Mouse (Mus musculus) hindbrain, embryonic 12.5 days (tissue): ENCODE data around the gene Fbxl7. TPM values are rescaled to one million over a fixed set of nuclear protein-coding genes. Genes with fewer than 3 reads are reported as not detected.

Source experiments
- ATAC-seq: fragments of 200-750 bp; cut with Nextera tagmentation; 2 replicates; pipeline ENCODE4 v1.8.0; 2017; ENCODE audit warnings: moderate TSS enrichment; ENCODE audit not compliant: low FRiP score
- H3K27ac ChIP-seq: fragments of 300-500 bp; sonication (generic); 2 replicates; pipeline ENCODE4 v1.5.1; 2016; ENCODE audit warnings: mild to moderate bottlenecking
- H3K27me3 ChIP-seq: fragments of 300-500 bp; sonication (generic); 2 replicates; pipeline ENCODE4 v1.6.1; 2016; ENCODE audit warnings: mild to moderate bottlenecking
- H3K36me3 ChIP-seq: fragments of 300-500 bp; sonication (generic); 2 replicates; pipeline ENCODE4 v1.6.1; 2016; ENCODE audit warnings: mild to moderate bottlenecking
- H3K4me1 ChIP-seq: fragments of 300-500 bp; sonication (generic); 2 replicates; pipeline ENCODE4 v1.6.1; 2016
- H3K4me2 ChIP-seq: fragments of 300-500 bp; sonication (generic); replicated peaks from 2 replicates; pipeline ENCODE4 v1.6.1; 2016; ENCODE audit warnings: mild to moderate bottlenecking
- H3K4me3 ChIP-seq: fragments of 300-500 bp; sonication (generic); 2 replicates; pipeline ENCODE4 v1.5.1; 2016; ENCODE audit warnings: mild to moderate bottlenecking
- H3K9ac ChIP-seq: fragments of 300-500 bp; sonication (generic); 2 replicates; pipeline ENCODE4 v1.6.1; 2016; ENCODE audit warnings: mild to moderate bottlenecking, moderate library complexity
- H3K9me3 ChIP-seq: fragments of 300-500 bp; sonication (generic); replicated peaks from 2 replicates; pipeline ENCODE4 v1.6.1; 2016; ENCODE audit warnings: mild to moderate bottlenecking
- WGBS: fragments of 180-500 bp; shearing (Covaris S2); methylation state at CpG from one replicate; pipeline ENCODE4 v1.1.7; 2016; 5-methylcytosine and 5-hydroxymethylcytosine counted together
- polyA plus RNA-seq: library from polyadenylated mRNA; unstranded; fragments of >200 nt; fragmentation: Nextera tagmentation; extraction: Ambion mirVana; gene quantifications from 2 replicates; pipeline ENCODE4 v1.2.1, GENCODE M21; 2016

Gene Fbxl7
- polyA plus RNA-seq, 1 experiment from 2014 or later: 26.4 TPM

GRCm38 (mm10) chr15:26673239-26673859, 222.0 kb downstream of the Fbxl7 start:
- no peak overlapping the region for H3K27ac ChIP-seq
- H3K9me3 ChIP-seq: no peaks in the 10 kb centered on the region
- H3K9ac ChIP-seq: no peak overlapping the region
- H3K4me2 ChIP-seq: no peak overlapping the region
- no peaks in the 10 kb centered on the region for H3K36me3 ChIP-seq
- no peaks in the 10 kb centered on the region for H3K4me1 ChIP-seq
- no peaks in the 10 kb centered on the region for H3K27me3 ChIP-seq
- ATAC-seq: no peak
- no peak overlapping the region for H3K4me3 ChIP-seq
- WGBS: 85% methylated on average over 5 of the region's 5 CpGs

- H3K4me3 ChIP-seq: no peak overlapping the region
- no peak overlapping the region for H3K4me2 ChIP-seq
- ATAC-seq: no peak
- no peaks in the 10 kb centered on the region for H3K9me3 ChIP-seq
- no peaks in the 10 kb centered on the region for H3K36me3 ChIP-seq
- H3K27me3 ChIP-seq: no peaks in the 10 kb centered on the region
- no peak overlapping the region for H3K27ac ChIP-seq
- H3K4me1 ChIP-seq: no peaks in the 10 kb centered on the region
- no peak overlapping the region for H3K9ac ChIP-seq
- 79% methylated on average over 8 of the region's 8 CpGs for WGBS
These were observed 240.4 kb downstream of the Fbxl7 start for GRCm38 (mm10) chr15:26654988-26655387.

GRCm38 (mm10) chr15:26642563-26642962, 252.8 kb downstream of the Fbxl7 start:
- Histone ChIP-seq H3K27ac (no peak overlapping the region), H3K4me2 (no peak overlapping the region), H3K27me3 (no peaks in the 10 kb centered on the region), H3K9me3 (no peaks in the 10 kb centered on the region), H3K9ac (no peak overlapping the region), H3K4me3 (no peak overlapping the region), H3K4me1 (no peaks in the 10 kb centered on the region), H3K36me3 (no peaks in the 10 kb centered on the region)
- 92% methylated on average over 4 of the region's 4 CpGs for whole genome bisulfite sequencing
- no peak for ATAC-seq

- H3K4me3 ChIP-seq: no peak overlapping the region
- no peak for ATAC-seq
- H3K27ac ChIP-seq: no peak overlapping the region
- no peak overlapping the region for H3K9ac ChIP-seq
- WGBS: 74% methylated on average over 7 of the region's 7 CpGs
- H3K4me2 ChIP-seq: no peak overlapping the region
- no peaks in the 10 kb centered on the region for H3K36me3 ChIP-seq
- no peaks in the 10 kb centered on the region for H3K4me1 ChIP-seq
- no peaks in the 10 kb centered on the region for H3K9me3 ChIP-seq
- H3K27me3 ChIP-seq: no peaks in the 10 kb centered on the region
These were observed 255.7 kb downstream of the Fbxl7 start for GRCm38 (mm10) chr15:26639726-26640125.

- Histone ChIP-seq H3K36me3 (no peaks in the 10 kb centered on the region), H3K4me1 (no peaks in the 10 kb centered on the region), H3K4me3 (no peak overlapping the region), H3K9ac (no peak overlapping the region), H3K4me2 (no peak overlapping the region), H3K27me3 (no peaks in the 10 kb centered on the region), H3K27ac (no peak overlapping the region), H3K9me3 (no peaks in the 10 kb centered on the region)
- 77% methylated on average over 5 of the region's 5 CpGs for WGBS
- ATAC-seq: no peak
These were observed 259.8 kb downstream of the Fbxl7 start for GRCm38 (mm10) chr15:26635591-26635990.

GRCm38 (mm10) chr15:26628181-26628580, 267.2 kb downstream of the Fbxl7 start:
- Histone ChIP-seq H3K27ac (no peak overlapping the region), H3K4me3 (no peak overlapping the region), H3K4me1 (0 out of 2 replicates have a peak, but pooled peaks cover 2% of the 10 kb centered on the region), H3K9ac (no peak overlapping the region), H3K4me2 (no peak overlapping the region), H3K9me3 (no peaks in the 10 kb centered on the region), H3K27me3 (no peaks in the 10 kb centered on the region), H3K36me3 (no peaks in the 10 kb centered on the region)
- WGBS: 49% methylated on average over 2 of the region's 2 CpGs
- ATAC-seq: no peak

GRCm38 (mm10) chr15:26623242-26623641, 272.1 kb downstream of the Fbxl7 start:
- no peak for ATAC-seq
- no peak overlapping the region for H3K4me3 ChIP-seq
- H3K27ac ChIP-seq: no peak overlapping the region
- no peaks in the 10 kb centered on the region for H3K27me3 ChIP-seq
- H3K4me1 ChIP-seq: 0 out of 2 replicates have a peak, but pooled peaks cover 1% of the 10 kb centered on the region
- H3K36me3 ChIP-seq: no peaks in the 10 kb centered on the region
- H3K9ac ChIP-seq: no peak overlapping the region
- no peaks in the 10 kb centered on the region for H3K9me3 ChIP-seq
- H3K4me2 ChIP-seq: no peak overlapping the region
- WGBS: 96% methylated on average over 17 of the region's 17 CpGs

GRCm38 (mm10) chr15:26620279-26620678, 275.1 kb downstream of the Fbxl7 start:
- no peak overlapping the region for H3K27ac ChIP-seq
- no peak overlapping the region for H3K4me2 ChIP-seq
- peak; percentile 75 for ATAC-seq
- no peaks in the 10 kb centered on the region for H3K36me3 ChIP-seq
- H3K4me1 ChIP-seq: no peaks in the 10 kb centered on the region
- H3K9me3 ChIP-seq: no peaks in the 10 kb centered on the region
- H3K4me3 ChIP-seq: no peak overlapping the region
- 45% methylated on average over 5 of the region's 5 CpGs for WGBS
- no peaks in the 10 kb centered on the region for H3K27me3 ChIP-seq
- no peak overlapping the region for H3K9ac ChIP-seq

GRCm38 (mm10) chr15:26619221-26619620, 276.2 kb downstream of the Fbxl7 start:
- Histone ChIP-seq H3K36me3 (no peaks in the 10 kb centered on the region), H3K4me3 (no peak overlapping the region), H3K27ac (no peak overlapping the region), H3K4me1 (no peaks in the 10 kb centered on the region), H3K4me2 (no peak overlapping the region), H3K27me3 (no peaks in the 10 kb centered on the region), H3K9me3 (no peaks in the 10 kb centered on the region), H3K9ac (no peak overlapping the region)
- no peak for ATAC-seq
- WGBS: 56% methylated on average over 7 of the region's 7 CpGs

- Histone ChIP-seq H3K27ac (no peak overlapping the region), H3K4me2 (no peak overlapping the region), H3K36me3 (no peaks in the 10 kb centered on the region), H3K9me3 (no peaks in the 10 kb centered on the region), H3K27me3 (no peaks in the 10 kb centered on the region), H3K4me1 (no peaks in the 10 kb centered on the region), H3K4me3 (no peak overlapping the region), H3K9ac (no peak overlapping the region)
- WGBS: 91% methylated on average over 3 of the region's 3 CpGs
- no peak for ATAC-seq
These were observed 299.1 kb downstream of the Fbxl7 start for GRCm38 (mm10) chr15:26596239-26596638.

- Histone ChIP-seq H3K36me3 (no peaks in the 10 kb centered on the region), H3K9ac (no peak overlapping the region), H3K9me3 (no peaks in the 10 kb centered on the region), H3K27me3 (no peaks in the 10 kb centered on the region), H3K4me1 (no peaks in the 10 kb centered on the region), H3K27ac (no peak overlapping the region), H3K4me2 (no peak overlapping the region), H3K4me3 (no peak overlapping the region)
- 80% methylated on average over 8 of the region's 8 CpGs for WGBS
- ATAC-seq: no peak
These were observed 315.3 kb downstream of the Fbxl7 start for GRCm38 (mm10) chr15:26579947-26580709.

- H3K27me3 ChIP-seq: no peaks in the 10 kb centered on the region
- no peaks in the 10 kb centered on the region for H3K4me1 ChIP-seq
- no peak overlapping the region for H3K27ac ChIP-seq
- H3K4me2 ChIP-seq: no peak overlapping the region
- no peak overlapping the region for H3K4me3 ChIP-seq
- 97% methylated on average over 1 of the region's 1 CpGs for WGBS
- H3K36me3 ChIP-seq: no peaks in the 10 kb centered on the region
- H3K9ac ChIP-seq: no peak overlapping the region
- H3K9me3 ChIP-seq: no peaks in the 10 kb centered on the region
- no peak for ATAC-seq
These were observed 316.9 kb downstream of the Fbxl7 start for GRCm38 (mm10) chr15:26578500-26578899.

- Histone ChIP-seq H3K27me3 (no peaks in the 10 kb centered on the region), H3K4me2 (no peak overlapping the region), H3K4me3 (no peak overlapping the region), H3K4me1 (0 out of 2 replicates have a peak, but pooled peaks cover 2% of the 10 kb centered on the region), H3K36me3 (no peaks in the 10 kb centered on the region), H3K9me3 (no peaks in the 10 kb centered on the region), H3K27ac (no peak overlapping the region), H3K9ac (no peak overlapping the region)
- ATAC-seq: no peak
- WGBS: 94% methylated on average over 2 of the region's 2 CpGs
These were observed 329.3 kb downstream of the Fbxl7 start for GRCm38 (mm10) chr15:26566076-26566475.
